Mouse (Mus musculus) liver, embryonic 14 days (tissue): ENCODE results near the gene Trove2. TPM values are rescaled to one million over a fixed set of nuclear protein-coding genes. Genes with fewer than 3 reads are reported as not detected.

Source experiments
- polyA plus RNA-seq: library from polyadenylated mRNA; depleted of rRNA; stranded (reverse); fragments of >200 nt; gene quantifications from 2 replicates; pipeline ENCODE4 v1.2.3, GENCODE M21; 2012; rRNA removed

Trove2 gene
- polyA plus RNA-seq: 0.78 and 0.90 TPM in 2 replicates

DNA sequence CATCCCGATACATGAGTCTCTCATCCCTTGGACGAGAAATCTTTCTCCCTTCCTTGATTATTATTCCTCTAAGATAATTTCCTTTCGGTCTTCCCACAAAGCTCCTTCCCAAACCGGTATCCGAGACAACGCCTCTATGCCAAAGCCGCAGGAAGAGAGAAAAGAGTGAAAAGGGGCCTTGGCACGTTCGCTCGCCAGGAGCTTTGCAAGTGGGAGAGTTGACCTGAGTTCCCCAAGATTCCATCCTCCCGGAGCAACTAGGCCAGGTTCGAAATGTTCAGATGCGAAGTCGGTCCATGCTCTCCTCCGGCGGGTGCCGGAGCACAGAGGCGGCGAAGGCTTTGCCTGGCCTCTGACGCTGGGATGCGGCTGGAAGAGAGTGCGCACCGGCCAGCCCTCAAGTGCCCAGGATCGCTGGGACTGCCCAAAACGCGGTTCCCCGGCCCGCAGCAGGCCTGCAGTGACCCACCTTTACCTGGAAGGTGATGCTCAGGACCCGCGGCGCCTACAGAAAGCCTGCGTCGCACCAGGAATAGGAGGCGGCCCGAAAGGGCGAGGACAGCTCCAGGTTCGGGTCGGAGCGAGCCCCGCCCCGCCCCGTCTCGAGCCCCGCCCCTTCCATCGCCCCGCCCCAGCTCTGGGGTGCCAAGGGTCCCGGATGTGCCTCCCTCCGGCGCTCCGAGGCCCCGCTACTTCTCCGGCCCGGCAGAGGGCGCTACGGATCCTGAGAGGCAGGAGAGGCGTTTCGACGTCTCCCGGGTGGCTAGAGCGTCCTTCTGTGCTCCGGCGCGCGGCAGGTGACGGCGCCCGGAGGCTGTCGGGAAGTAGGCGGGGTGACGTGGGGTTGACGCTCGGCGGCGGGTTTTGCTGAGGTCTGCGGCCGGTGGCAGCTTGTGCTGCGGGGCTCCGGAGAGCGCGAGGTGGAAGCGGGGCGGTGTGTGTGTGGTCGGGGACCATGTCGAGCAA lies at the start of gene Trove2, which contains the start of gene Uchl5:
Gene Trove2 (minus strand): TSS at position 623 of the 966 bp plus-strand sequence.
Gene Uchl5 (plus strand): TSS at position 827 of the 966 bp plus-strand sequence.

DNA sequence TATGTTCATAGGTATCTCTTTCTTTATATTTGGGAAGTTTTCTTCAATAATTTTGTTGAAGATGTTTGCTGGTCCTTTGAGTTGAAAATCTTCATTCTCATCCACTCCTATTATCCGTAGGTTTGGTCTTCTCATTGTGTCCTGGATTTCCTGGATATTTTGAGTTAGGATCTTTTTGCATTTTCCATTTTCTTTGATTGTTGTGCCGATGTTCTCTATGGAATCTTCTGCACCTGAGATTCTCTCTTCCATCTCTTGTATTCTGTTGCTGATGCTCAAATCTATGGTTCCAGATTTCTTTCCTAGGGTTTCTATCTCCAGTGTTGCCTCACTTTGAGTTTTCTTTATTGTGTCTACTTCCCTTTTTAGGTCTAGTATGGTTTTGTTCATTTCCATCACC lies 60.8 kb downstream of the Trove2 start, which contains the start of gene Glrx2:
Gene Glrx2 (plus strand): TSS at position 301 of the 400 bp plus-strand sequence.

DNA sequence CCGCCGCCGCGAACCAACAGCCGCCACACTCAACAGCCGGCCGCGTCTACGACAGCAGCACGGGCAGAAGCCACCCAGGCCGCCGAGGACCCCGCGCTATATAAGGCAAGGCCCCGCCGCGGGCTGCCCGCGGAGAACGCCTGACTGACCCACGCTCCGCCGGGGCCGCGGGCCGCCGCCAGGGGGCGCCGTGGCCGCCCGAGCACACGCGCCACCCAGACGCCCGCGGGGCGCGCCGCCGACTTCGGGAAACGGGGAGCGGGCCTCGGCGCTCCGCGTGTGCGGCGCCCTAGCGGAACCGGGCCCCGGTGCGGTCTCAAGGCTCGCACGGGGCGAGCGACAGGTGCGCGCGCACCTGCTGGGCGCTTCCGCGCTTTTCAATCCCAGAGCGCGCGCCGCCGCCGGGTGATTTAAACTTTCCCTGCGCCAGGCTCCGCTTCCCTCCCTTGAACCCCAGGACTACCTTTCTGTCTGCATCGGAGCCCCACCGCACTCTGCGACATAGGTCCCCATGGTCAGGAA lies 74.1 kb downstream of the Trove2 start, which contains the start of gene Cdc73:
Gene Cdc73 (minus strand): TSS at position 153 of the 522 bp plus-strand sequence.

Other genes starting within 250 kb of the Trove2 start
- 0.01 TPM in 1 of 2 replicates, not detected in the other for gene B3galt2, start 136.4 kb downstream of the Trove2 start, polyA plus RNA-seq
- gene Cdc73, start 74.2 kb downstream of the Trove2 start, polyA plus RNA-seq: 12.9 and 13.5 TPM in 2 replicates
- gene Glrx2, start 60.7 kb downstream of the Trove2 start, polyA plus RNA-seq: 20.9 and 21.2 TPM in 2 replicates
- gene Uchl5, start 204 bp upstream of the Trove2 start, polyA plus RNA-seq: 23.8 and 26.4 TPM in 2 replicates
- gene Rgs2, start 227.1 kb upstream of the Trove2 start, polyA plus RNA-seq: 3.3 and 3.9 TPM in 2 replicates